Mouse (Mus musculus): ENCODE measurements at regions not wholly inside any gene's neighbourhood (a gene's known extent, or its start where the extent isn't known, plus 50 kb on each side); places are given as distances from the start of the nearest gene placed in this dataset.

- H3K27ac ChIP-seq (ENCODE audit: low read depth, low read length) = no peak overlapping the region
- H3K4me1 ChIP-seq (ENCODE audit: control insufficient read depth, insufficient read depth, low read length) = no peaks in the 10 kb centered on the region
- H3K9ac ChIP-seq (ENCODE audit: low read length) = no peak overlapping the region
- no peaks in the 10 kb centered on the region for H3K36me3 ChIP-seq (ENCODE audit: control insufficient read depth, insufficient read depth, low read length)
- no peak overlapping the region for H3K4me3 ChIP-seq (ENCODE audit: low read depth, low read length)
- H3K27me3 ChIP-seq (ENCODE audit: control insufficient read depth, insufficient read depth, low read length) = no peaks in the 10 kb centered on the region
- H3K4me2 ChIP-seq = no peak overlapping the region
- no peak for ATAC-seq (ENCODE audit: low FRiP score)
- no peaks in the 10 kb centered on the region for H3K9me3 ChIP-seq (ENCODE audit: control insufficient read depth, low read length)
- DNase-seq (ENCODE audit: low spot score, missing footprints) = no peak
- 63% methylated on average over 6 of the region's 6 CpGs for WGBS
Observed at GRCm38 (mm10) chr4:150787113-150787512, 66.6 kb upstream of the Errfi1 start.

DNA sequence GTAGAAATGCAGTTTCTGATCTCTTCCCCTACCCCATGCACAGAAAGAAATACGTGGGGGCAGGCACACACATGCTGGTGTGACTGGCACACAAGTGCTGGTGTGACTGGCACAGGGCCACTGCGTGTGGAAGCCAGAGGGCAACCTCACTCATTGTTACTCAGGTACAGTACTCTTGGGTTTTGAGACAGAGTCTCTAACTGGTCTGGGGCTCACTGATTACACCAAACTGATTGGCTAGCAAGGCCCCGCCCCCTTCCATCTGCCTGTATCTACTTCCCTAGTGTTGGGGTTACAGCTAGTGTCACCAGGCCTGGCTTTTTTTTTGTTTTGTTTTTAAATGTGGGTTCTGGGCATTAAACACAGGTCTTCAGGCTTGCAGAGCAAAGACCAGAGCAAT lies 67.1 kb upstream of the Errfi1 start:
- Histone ChIP-seq H3K4me2 (no peak overlapping the region), H3K27me3 (ENCODE audit: control insufficient read depth, insufficient read depth, low read length) (no peaks in the 10 kb centered on the region), H3K27ac (ENCODE audit: low read depth, low read length) (no peak overlapping the region), H3K36me3 (ENCODE audit: control insufficient read depth, insufficient read depth, low read length) (no peaks in the 10 kb centered on the region), H3K9ac (ENCODE audit: low read length) (no peak overlapping the region), H3K4me1 (ENCODE audit: control insufficient read depth, insufficient read depth, low read length) (no peaks in the 10 kb centered on the region), H3K4me3 (ENCODE audit: low read depth, low read length) (no peak overlapping the region), H3K9me3 (ENCODE audit: control insufficient read depth, low read length) (no peaks in the 10 kb centered on the region)
- WGBS = 77% methylated on average over 3 of the region's 3 CpGs
- no peak for DNase-seq (ENCODE audit: low spot score, missing footprints)
- ATAC-seq (ENCODE audit: low FRiP score) = no peak

DNA sequence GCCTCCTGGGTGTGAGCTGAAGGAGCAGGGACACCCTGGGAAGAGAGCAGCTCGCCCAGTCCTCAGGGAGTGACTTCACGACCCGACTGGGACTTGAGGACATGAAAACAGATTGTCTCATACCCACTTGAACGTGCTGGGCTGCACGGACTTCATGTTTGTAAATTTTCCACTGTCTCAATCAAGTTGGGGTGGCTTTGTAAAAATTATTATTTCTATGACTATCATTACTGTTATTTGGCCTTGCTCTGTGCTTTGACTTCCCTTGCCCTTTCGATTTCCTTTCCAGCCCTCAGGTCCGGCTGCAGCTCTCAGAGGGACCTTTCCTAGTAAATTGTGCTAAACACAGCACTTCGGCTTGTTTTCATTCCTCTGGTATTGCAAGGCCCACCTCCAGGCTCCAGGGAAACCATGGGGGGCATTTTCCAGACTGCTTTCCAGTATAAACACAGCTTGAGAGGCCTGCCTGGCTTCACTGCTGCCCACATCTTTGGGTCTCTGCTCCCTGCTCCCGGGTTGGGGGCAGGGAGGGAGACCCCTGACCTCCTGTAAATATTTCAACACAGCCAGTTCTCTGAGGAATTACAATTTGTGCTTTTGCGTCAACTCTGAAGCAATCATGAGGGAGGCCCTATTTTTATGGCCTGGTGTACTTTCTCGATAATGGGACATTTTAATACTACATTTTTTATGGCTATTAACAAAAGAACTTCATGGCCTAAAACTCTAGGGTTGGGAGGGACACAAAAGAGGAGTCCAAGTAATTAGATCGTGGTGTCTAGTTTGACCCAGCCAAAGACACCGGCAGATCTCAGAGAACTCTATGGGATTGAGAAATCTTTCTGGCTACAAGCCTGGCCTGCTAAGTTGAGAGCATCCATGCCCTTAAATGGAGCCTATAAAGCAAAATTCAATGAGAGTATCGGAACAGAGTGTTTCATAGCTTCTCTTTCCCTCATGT lies 68.9 kb upstream of the Errfi1 start:
- WGBS = 74% methylated on average over 14 of the region's 14 CpGs
- H3K4me2 ChIP-seq = no peak overlapping the region
- DNase-seq (ENCODE audit: low spot score, missing footprints) = no peak
- H3K4me3 ChIP-seq (ENCODE audit: low read depth, low read length) = no peak overlapping the region
- H3K36me3 ChIP-seq (ENCODE audit: control insufficient read depth, insufficient read depth, low read length) = no peaks in the 10 kb centered on the region
- no peak overlapping the region for H3K27ac ChIP-seq (ENCODE audit: low read depth, low read length)
- H3K9ac ChIP-seq (ENCODE audit: low read length) = no peak overlapping the region
- no peaks in the 10 kb centered on the region for H3K27me3 ChIP-seq (ENCODE audit: control insufficient read depth, insufficient read depth, low read length)
- no peaks in the 10 kb centered on the region for H3K4me1 ChIP-seq (ENCODE audit: control insufficient read depth, insufficient read depth, low read length)
- H3K9me3 ChIP-seq (ENCODE audit: control insufficient read depth, low read length) = no peaks in the 10 kb centered on the region
- no peak for ATAC-seq (ENCODE audit: low FRiP score)

GRCm38 (mm10) chr4:150781304-150781703 lies 72.4 kb upstream of the Errfi1 start:
- WGBS = 58% methylated on average over 3 of the region's 3 CpGs
- Histone ChIP-seq H3K4me3 (ENCODE audit: low read depth, low read length) (no peak overlapping the region), H3K4me1 (ENCODE audit: control insufficient read depth, insufficient read depth, low read length) (no peaks in the 10 kb centered on the region), H3K36me3 (ENCODE audit: control insufficient read depth, insufficient read depth, low read length) (no peaks in the 10 kb centered on the region), H3K27me3 (ENCODE audit: control insufficient read depth, insufficient read depth, low read length) (no peaks in the 10 kb centered on the region), H3K4me2 (no peak overlapping the region), H3K9me3 (ENCODE audit: control insufficient read depth, low read length) (no peaks in the 10 kb centered on the region), H3K9ac (ENCODE audit: low read length) (no peak overlapping the region), H3K27ac (ENCODE audit: low read depth, low read length) (no peak overlapping the region)
- no peak for DNase-seq (ENCODE audit: low spot score, missing footprints)
- no peak for ATAC-seq (ENCODE audit: low FRiP score)

- H3K4me3 ChIP-seq (ENCODE audit: low read depth, low read length) = no peak overlapping the region
- DNase-seq (ENCODE audit: low spot score, missing footprints) = no peak
- no peaks in the 10 kb centered on the region for H3K4me1 ChIP-seq (ENCODE audit: control insufficient read depth, insufficient read depth, low read length)
- no peak overlapping the region for H3K4me2 ChIP-seq
- no peak for ATAC-seq (ENCODE audit: low FRiP score)
- H3K27me3 ChIP-seq (ENCODE audit: control insufficient read depth, insufficient read depth, low read length) = no peaks in the 10 kb centered on the region
- 80% methylated on average over 5 of the region's 5 CpGs for WGBS
- H3K9me3 ChIP-seq (ENCODE audit: control insufficient read depth, low read length) = peaks cover under 1% of the 10 kb centered on the region; the same call in 1 of the 2 replicates
- no peak overlapping the region for H3K27ac ChIP-seq (ENCODE audit: low read depth, low read length)
- no peaks in the 10 kb centered on the region for H3K36me3 ChIP-seq (ENCODE audit: control insufficient read depth, insufficient read depth, low read length)
- H3K9ac ChIP-seq (ENCODE audit: low read length) = no peak overlapping the region
Observed at GRCm38 (mm10) chr4:150779340-150779739, 74.4 kb upstream of the Errfi1 start.

GRCm38 (mm10) chr4:150778683-150779082 lies 75.0 kb upstream of the Errfi1 start:
- H3K9ac ChIP-seq (ENCODE audit: low read length) = no peak overlapping the region
- WGBS = 63% methylated on average over 8 of the region's 8 CpGs
- peaks cover 2% of the 10 kb centered on the region; the same call in 1 of the 2 replicates for H3K9me3 ChIP-seq (ENCODE audit: control insufficient read depth, low read length)
- ATAC-seq (ENCODE audit: low FRiP score) (no peak), DNase-seq (ENCODE audit: low spot score, missing footprints) (no peak)
- H3K36me3 ChIP-seq (ENCODE audit: control insufficient read depth, insufficient read depth, low read length) = no peaks in the 10 kb centered on the region
- no peaks in the 10 kb centered on the region for H3K27me3 ChIP-seq (ENCODE audit: control insufficient read depth, insufficient read depth, low read length)
- no peak overlapping the region for H3K4me3 ChIP-seq (ENCODE audit: low read depth, low read length)
- H3K4me1 ChIP-seq (ENCODE audit: control insufficient read depth, insufficient read depth, low read length) = no peaks in the 10 kb centered on the region
- no peak overlapping the region for H3K4me2 ChIP-seq
- no peak overlapping the region for H3K27ac ChIP-seq (ENCODE audit: low read depth, low read length)

- DNase-seq (ENCODE audit: low spot score, missing footprints) (no peak), ATAC-seq (ENCODE audit: low FRiP score) (no peak)
- Histone ChIP-seq H3K9ac (ENCODE audit: low read length) (no peak overlapping the region), H3K36me3 (ENCODE audit: control insufficient read depth, insufficient read depth, low read length) (no peaks in the 10 kb centered on the region), H3K27ac (ENCODE audit: low read depth, low read length) (no peak overlapping the region), H3K27me3 (ENCODE audit: control insufficient read depth, insufficient read depth, low read length) (no peaks in the 10 kb centered on the region), H3K9me3 (ENCODE audit: control insufficient read depth, low read length) (peaks cover 2% of the 10 kb centered on the region; the same call in 1 of the 2 replicates), H3K4me2 (no peak overlapping the region), H3K4me3 (ENCODE audit: low read depth, low read length) (no peak overlapping the region), H3K4me1 (ENCODE audit: control insufficient read depth, insufficient read depth, low read length) (no peaks in the 10 kb centered on the region)
- 87% methylated on average over 24 of the region's 24 CpGs for WGBS
Observed at GRCm38 (mm10) chr4:150775695-150776521, 77.8 kb upstream of the Errfi1 start.

- DNase-seq (ENCODE audit: low spot score, missing footprints) (no peak), ATAC-seq (ENCODE audit: low FRiP score) (no peak)
- Histone ChIP-seq H3K27me3 (ENCODE audit: control insufficient read depth, insufficient read depth, low read length) (no peaks in the 10 kb centered on the region), H3K36me3 (ENCODE audit: control insufficient read depth, insufficient read depth, low read length) (no peaks in the 10 kb centered on the region), H3K9me3 (ENCODE audit: control insufficient read depth, low read length) (peaks cover 2% of the 10 kb centered on the region; the same call in 1 of the 2 replicates), H3K4me1 (ENCODE audit: control insufficient read depth, insufficient read depth, low read length) (no peaks in the 10 kb centered on the region), H3K4me3 (ENCODE audit: low read depth, low read length) (no peak overlapping the region), H3K9ac (ENCODE audit: low read length) (no peak overlapping the region), H3K4me2 (no peak overlapping the region), H3K27ac (ENCODE audit: low read depth, low read length) (no peak overlapping the region)
- WGBS = 94% methylated on average over 8 of the region's 8 CpGs
Observed at GRCm38 (mm10) chr4:150775281-150775680, 78.4 kb upstream of the Errfi1 start.

Measured in midbrain, embryonic 11.5 days (tissue).